Mouse (Mus musculus) testis, postnatal 14 days (tissue): ENCODE data around the gene Usp22.
A peak's percentile ranks its signal among the peaks of the same experiment; 100 is the strongest.
"Not testable (repeated sequence)": the region's sequence is repeated elsewhere in the genome, so short reads cannot be mapped to it uniquely, and the experiment has no call there.

Experiments used
- DNase-seq: peaks from one replicate; pipeline ENCODE4 v3.0.0; 2021; ENCODE audit warnings: low spot score

Usp22 gene

GRCm38 (mm10) chr11:61190776-61191175 lies 15.9 kb upstream of the Usp22 start:
- no peak for DNase-seq

- no peak for DNase-seq
Measured at GRCm38 (mm10) chr11:61183820-61184219, 9.0 kb upstream of the Usp22 start.

GRCm38 (mm10) chr11:61181624-61182023 lies 6.8 kb upstream of the Usp22 start:
- DNase-seq, result no peak

GRCm38 (mm10) chr11:61180361-61180760 lies 5.5 kb upstream of the Usp22 start:
- DNase-seq, result no peak

- no peak for DNase-seq
Measured at GRCm38 (mm10) chr11:61176321-61176720, 1.5 kb upstream of the Usp22 start.

- no peak for DNase-seq
Measured at GRCm38 (mm10) chr11:61175778-61176177, 923 bp upstream of the Usp22 start.

- DNase-seq, result peak; percentile 79
Measured at GRCm38 (mm10) chr11:61174291-61174820, 499 bp downstream of the Usp22 start.

- not testable (repeated sequence) for DNase-seq
Measured at GRCm38 (mm10) chr11:61173477-61173876, 1.4 kb downstream of the Usp22 start.

GRCm38 (mm10) chr11:61170184-61170583 lies 4.7 kb downstream of the Usp22 start:
- DNase-seq, result no peak

GRCm38 (mm10) chr11:61164881-61165280 lies 10.0 kb downstream of the Usp22 start:
- DNase-seq, result no peak

- no peak for DNase-seq
Measured at GRCm38 (mm10) chr11:61164366-61164765, 10.5 kb downstream of the Usp22 start.

- no peak for DNase-seq
Measured at GRCm38 (mm10) chr11:61163341-61163740, 11.5 kb downstream of the Usp22 start.

- DNase-seq, result no peak
Measured at GRCm38 (mm10) chr11:61162776-61163175, 12.1 kb downstream of the Usp22 start.

GRCm38 (mm10) chr11:61161121-61161520 lies 13.7 kb downstream of the Usp22 start:
- DNase-seq, result no peak

- no peak for DNase-seq
Measured at GRCm38 (mm10) chr11:61159796-61160732, 14.8 kb downstream of the Usp22 start.

- no peak for DNase-seq
Measured at GRCm38 (mm10) chr11:61158141-61158540, 16.7 kb downstream of the Usp22 start.

- no peak for DNase-seq
Measured at GRCm38 (mm10) chr11:61155727-61156126, 19.1 kb downstream of the Usp22 start.

GRCm38 (mm10) chr11:61150233-61151001 lies 24.4 kb downstream of the Usp22 start:
- no peak for DNase-seq

GRCm38 (mm10) chr11:61147300-61147683 lies 27.6 kb downstream of the Usp22 start:
- no peak for DNase-seq

- DNase-seq, result peak; percentile 41
Measured at GRCm38 (mm10) chr11:61146645-61147299, 28.1 kb downstream of the Usp22 start.

- no peak for DNase-seq
Measured at GRCm38 (mm10) chr11:61145551-61145950, 29.3 kb downstream of the Usp22 start.
